Comparison of ENCODE assay signal across 9 mouse cellular contexts in the genomic region with DNA sequence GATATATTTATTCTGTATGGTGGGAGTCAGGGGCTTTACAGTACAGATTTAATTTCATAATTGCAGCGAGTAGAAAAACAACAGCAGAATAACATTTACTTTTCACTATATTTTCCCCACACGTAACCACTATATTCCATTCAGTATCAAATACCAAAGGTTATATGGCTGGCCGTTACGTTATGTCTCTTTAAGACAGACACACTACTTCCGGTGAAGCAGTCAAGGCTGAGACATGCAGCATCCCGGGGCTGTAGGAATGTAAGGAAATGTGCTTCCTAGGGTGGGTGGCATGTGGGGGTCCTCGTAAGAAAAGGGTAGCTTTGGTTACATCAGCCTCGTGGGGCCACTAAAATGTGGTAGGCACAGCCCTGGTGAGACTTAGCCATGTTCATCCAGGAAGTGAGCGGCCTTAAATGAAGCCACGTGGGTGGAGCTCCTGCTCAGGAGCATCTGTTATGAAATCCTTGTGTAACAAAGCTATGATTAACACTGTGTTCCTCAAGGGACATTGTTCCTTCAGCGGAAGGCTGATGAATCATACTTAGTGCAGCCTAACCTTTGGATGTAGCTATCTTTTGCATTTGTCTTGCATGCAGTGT.
DNase-seq lines count a peak whose midpoint lies in the region; ATAC-seq lines count a peak whose summit lies in the region.
"Had no signal": no experiment of that assay in that cellular context is flagged by ENCODE, and none has a peak within 500 bp of the region (broad histone marks: within the 10 kb centered on the region; RNA-seq: fewer than 3 reads in every experiment).

No protein-coding gene starts in this region.

- ATAC-seq in heart, embryonic 12.5 days (ENCODE audit: insufficient number of reproducible peaks, low FRiP score) = no peak

- H3K36me3 ChIP-seq in heart, embryonic 12.5 days = peaks cover 66% of the 10 kb centered on the region

- H3K9me3 ChIP-seq in heart, embryonic 12.5 days (replicated peaks) = no peaks in the 10 kb centered on the region

- H3K9ac ChIP-seq in heart, embryonic 12.5 days = no peak overlapping the region

- no peak overlapping the region for H3K27ac ChIP-seq in heart, embryonic 12.5 days (ENCODE audit: poor library complexity, severe bottlenecking)

- no peaks in the 10 kb centered on the region for H3K27me3 ChIP-seq in heart, embryonic 12.5 days (replicated peaks)

- no peak overlapping the region for H3K4me2 ChIP-seq in heart, embryonic 12.5 days

- WGBS in heart, embryonic 12.5 days = 84% methylated on average over 11 of the region's 11 CpGs

- no peak overlapping the region for H3K4me3 ChIP-seq in heart, embryonic 12.5 days

- DNase-seq in heart, adult 11 months = peak; percentile 98
- DNase-seq in adipocyte (ENCODE audit: low spot score) = peak; percentile 69
- peak; percentile 52 for DNase-seq in gonadal fat pad, adult 2 months (ENCODE audit: low read depth)
- peak; percentile 71 for DNase-seq in lung, postnatal 25 days (ENCODE audit: low spot score)
- no peak for DNase-seq in testis, postnatal 14 days (ENCODE audit: low spot score)
- no peak for DNase-seq in cerebellum, adult 8-10 months
- DNase-seq in thymus, postnatal 0 days (ENCODE audit: low spot score) = no peak
- DNase-seq: cerebellum, adult 9-10 months had no signal

- 0 out of 2 replicates have a peak, but pooled peaks cover 4% of the 10 kb centered on the region for H3K4me1 ChIP-seq in heart, embryonic 12.5 days (replicated peaks)

Comparison
In these comparisons a context has a peak if more than half of its experiments do, and no peak if none do; other contexts are left out.
1. DNase-seq: peak in heart, adult 11 months (single experiment), adipocyte (single experiment), gonadal fat pad, adult 2 months (single experiment) and lung, postnatal 25 days (single experiment); none in testis, postnatal 14 days (single experiment), cerebellum, adult 8-10 months (single experiment) and thymus, postnatal 0 days (single experiment).